Mouse (Mus musculus) embryonic fibroblast, embryonic 13.5 days (primary cell): ENCODE results near the gene 4430402I18Rik.

ENCODE experiments used
- CTCF ChIP-seq: IDR thresholded peaks from 2 replicates; pipeline ENCODE4 v1.5.1; 2011; ENCODE audit warnings: mild to moderate bottlenecking, control low read depth, low read length, moderate library complexity, borderline replicate concordance; ENCODE audit not compliant: insufficient read depth
- POLR2A ChIP-seq: IDR thresholded peaks from 2 replicates; pipeline ENCODE4 v1.6.1; 2011; ENCODE audit warnings: low read depth, mild to moderate bottlenecking, control low read depth, low read length, moderate library complexity

GRCm38 (mm10) chr19:28927396-28927795 is 40.2 kb downstream of the 4430402I18Rik start:
- TF ChIP-seq CTCF (no peak), POLR2A (no peak)
